Mouse (Mus musculus): Measurements from ENCODE around the gene Nup98.

The Nup98 gene

DNA sequence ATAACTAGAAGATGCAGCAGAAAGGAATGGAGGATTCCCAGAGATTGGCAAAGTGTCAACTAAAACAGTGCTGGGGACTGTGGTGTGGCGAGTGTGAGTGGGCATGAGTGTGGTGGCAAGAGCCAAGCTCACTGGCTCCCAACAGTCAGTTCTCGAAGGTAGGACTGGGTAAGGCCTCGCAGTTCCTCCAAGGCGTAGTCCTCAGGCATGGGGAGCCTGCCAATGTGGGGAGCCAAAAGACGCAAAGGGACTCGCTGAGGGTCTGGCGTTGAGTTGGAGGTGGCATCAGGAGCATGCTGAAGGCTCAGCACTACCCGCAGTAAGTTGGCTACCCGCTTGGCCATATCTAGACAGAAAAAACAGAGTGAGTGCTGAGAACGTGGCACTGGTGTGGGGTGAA, 89.7 kb downstream of the Nup98 start:
- DNase-seq (ENCODE audit: low read depth, low spot score) = no peak

DNA sequence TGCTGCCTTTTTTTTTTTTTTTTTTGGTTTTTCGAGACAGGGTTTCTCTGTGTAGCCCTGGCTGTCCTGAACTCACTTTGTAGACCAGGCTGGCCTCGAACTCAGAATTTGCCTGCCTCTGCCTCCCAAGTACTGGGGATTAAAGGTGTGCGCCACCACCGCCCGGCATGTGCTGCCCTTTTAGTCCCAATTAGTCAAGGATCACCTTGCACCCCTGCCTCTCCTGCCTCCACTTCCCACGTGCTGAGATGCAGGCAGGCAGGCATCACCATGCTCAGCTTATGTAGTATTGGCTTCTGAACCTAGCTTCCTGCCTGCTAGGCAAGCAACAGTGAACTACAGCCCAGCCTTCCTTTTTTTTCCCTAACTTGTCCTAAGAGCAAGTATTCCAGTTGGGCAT, 92.6 kb downstream of the Nup98 start:
- no peak for DNase-seq (ENCODE audit: low read depth, low spot score)

GRCm38 (mm10) chr7:102116579-102117331, 93.2 kb downstream of the Nup98 start, which contains the start of gene Chrna10:
TSS of gene Chrna10 (minus strand) at chr7:102116828.
- no peak for DNase-seq (ENCODE audit: low read depth, low spot score)

GRCm38 (mm10) chr7:102113151-102113729, 96.7 kb downstream of the Nup98 start:
- DNase-seq (ENCODE audit: low read depth, low spot score) = no peak

- DNase-seq (ENCODE audit: low read depth, low spot score) = no peak
Observed at GRCm38 (mm10) chr7:102109746-102110145, 100.2 kb downstream of the Nup98 start.

DNA sequence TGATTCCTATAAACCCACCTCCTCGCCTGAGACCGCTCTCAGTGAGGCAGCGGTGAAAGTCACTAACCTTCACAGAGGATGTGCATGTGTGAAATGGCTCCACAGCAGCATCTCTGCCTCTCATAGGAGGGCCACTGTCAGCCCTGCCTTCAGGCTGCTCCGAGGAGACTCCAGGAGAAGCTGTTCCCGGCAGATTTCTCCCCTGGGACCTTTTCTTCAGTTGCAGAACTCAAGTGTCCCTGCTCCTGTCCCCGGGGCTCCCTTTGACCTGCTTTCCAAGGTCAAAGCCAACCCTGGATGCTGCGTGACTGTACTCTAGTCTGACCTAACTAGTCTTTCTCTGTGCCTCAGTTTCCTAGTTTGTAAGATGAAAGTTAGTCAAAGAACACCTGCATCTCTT, 100.8 kb downstream of the Nup98 start, which contains the start of gene Art5:
TSS of gene Art5 (minus strand) at position 319 of the 400 bp plus-strand sequence.
- DNase-seq (ENCODE audit: low read depth, low spot score) = no peak

GRCm38 (mm10) chr7:102108206-102108605, 101.8 kb downstream of the Nup98 start:
- no peak for DNase-seq (ENCODE audit: low read depth, low spot score)

- no peak for DNase-seq (ENCODE audit: low read depth, low spot score)
Observed at GRCm38 (mm10) chr7:102106700-102107141, 103.3 kb downstream of the Nup98 start.

DNA sequence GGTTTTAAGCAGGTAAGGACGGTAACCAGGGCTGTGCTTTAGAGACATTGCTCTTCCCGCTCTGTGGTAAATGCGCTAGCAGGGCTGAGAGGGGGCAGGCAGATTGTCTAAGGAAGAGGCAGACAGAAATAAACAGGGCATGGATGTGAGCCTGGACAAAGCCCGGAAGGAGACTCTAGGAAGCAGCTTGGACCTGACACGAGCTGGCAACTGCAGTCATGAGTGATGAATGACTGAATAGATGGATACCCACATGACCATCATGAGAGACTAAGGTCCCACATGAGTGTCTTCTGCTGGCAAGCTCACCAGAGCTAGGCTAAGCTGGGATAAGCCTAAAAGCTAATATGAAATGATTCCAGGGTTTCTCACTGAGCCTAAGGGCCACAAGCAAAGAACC, 105.8 kb downstream of the Nup98 start:
- no peak for DNase-seq (ENCODE audit: low read depth, low spot score)

- no peak for DNase-seq (ENCODE audit: low read depth, low spot score)
Observed at GRCm38 (mm10) chr7:102103555-102103954, 106.4 kb downstream of the Nup98 start.

DNA sequence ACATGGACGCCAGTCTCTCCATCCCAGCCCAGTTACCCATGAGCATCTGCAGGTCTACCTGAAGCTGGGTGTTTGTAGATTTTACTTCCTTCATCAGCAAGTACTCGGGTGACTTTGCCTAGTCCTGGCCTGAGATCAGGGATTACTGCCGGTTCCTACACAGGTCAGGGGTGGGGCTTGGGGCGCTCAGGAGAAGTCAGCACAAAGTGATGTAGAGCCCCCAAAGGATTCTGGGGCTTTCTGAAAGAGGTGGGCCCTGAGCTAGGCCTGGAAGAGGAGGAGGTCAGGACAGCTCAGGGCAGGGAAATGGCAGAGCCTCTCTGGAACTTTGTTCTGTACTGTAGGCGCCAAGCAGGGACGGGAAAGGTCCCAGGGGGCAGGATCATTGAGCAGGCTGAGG, 107.3 kb downstream of the Nup98 start:
- DNase-seq (ENCODE audit: low read depth, low spot score) = no peak

- no peak for DNase-seq (ENCODE audit: low read depth, low spot score)
Observed at GRCm38 (mm10) chr7:102102241-102102640, 107.7 kb downstream of the Nup98 start.

- no peak for DNase-seq (ENCODE audit: low read depth, low spot score)
Observed at GRCm38 (mm10) chr7:102101487-102101886, 108.5 kb downstream of the Nup98 start, which contains the start of gene Art1. TSS of gene Art1 (plus strand) at chr7:102101743.

GRCm38 (mm10) chr7:102100868-102101267, 109.1 kb downstream of the Nup98 start:
- no peak for DNase-seq (ENCODE audit: low read depth, low spot score)

DNA sequence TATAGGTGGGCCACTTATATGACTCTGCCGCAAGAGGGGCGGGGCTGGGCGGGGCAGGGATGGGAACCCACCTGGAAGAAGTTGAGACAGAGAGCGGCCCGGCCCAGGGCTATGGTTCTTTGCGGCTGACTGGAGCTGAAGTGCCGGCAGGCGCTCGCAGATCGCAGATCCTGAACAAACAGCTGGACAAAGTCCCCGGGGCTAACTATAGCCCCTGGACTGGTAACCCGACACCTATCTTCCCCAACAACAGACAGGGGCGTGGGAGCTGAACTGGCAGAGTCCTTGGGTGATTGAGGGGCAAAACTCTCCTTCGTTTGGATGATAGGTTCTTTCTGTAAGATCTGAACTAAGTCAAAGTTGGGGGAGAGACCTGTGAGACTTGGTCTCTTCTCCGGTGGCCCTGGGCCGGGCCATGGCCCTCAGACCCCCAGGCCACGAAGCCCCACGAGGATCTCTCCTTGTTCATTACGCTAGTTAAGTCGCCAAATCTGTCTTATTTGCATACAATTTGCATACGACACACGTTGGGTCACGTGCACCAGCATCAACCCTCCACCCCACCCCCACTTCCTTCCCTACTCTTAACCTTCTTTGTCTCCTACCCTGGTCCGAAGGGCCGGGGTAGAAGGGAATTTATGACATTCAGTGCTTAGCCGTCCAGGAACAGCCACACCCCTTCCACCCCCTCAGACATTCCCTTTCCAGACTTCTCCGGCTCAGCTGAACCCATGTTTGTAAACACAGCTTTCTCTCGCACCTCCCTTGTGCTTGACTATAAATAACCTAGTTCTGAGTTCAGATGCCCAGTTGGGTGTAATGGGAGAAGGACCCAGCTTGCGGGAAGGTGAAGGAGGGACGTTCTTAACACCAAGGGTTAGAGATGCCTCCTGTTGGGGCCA, 110.0 kb downstream of the Nup98 start:
- no peak for DNase-seq (ENCODE audit: low read depth, low spot score)

- DNase-seq (ENCODE audit: low read depth, low spot score) = no peak
Observed at GRCm38 (mm10) chr7:102087336-102087735, 122.6 kb downstream of the Nup98 start.

GRCm38 (mm10) chr7:102084041-102084696, 125.8 kb downstream of the Nup98 start:
- DNase-seq (ENCODE audit: low read depth, low spot score) = no peak

DNA sequence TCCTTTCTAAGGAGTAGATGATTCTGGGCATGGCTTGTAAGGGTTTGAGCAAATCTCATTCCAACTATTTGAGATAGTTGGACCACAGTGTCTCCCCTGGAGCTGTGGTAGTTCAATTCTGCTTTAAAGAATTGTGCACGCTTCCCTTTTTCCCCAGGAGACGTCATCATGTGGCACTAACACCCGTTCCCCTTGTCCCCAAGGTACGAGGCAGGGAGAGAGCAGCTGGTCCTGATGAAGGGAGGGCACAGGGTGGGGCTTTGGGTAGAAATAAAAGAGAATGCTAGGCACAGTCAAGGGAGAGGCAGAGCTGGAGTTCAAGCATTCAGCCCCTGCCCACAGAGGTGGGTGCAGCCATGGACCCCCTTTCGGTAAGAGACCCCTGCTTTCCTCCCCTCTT, 127.2 kb downstream of the Nup98 start, which contains the start of gene Trpc2:
TSS of gene Trpc2 (plus strand) at position 301 of the 400 bp plus-strand sequence.
- no peak for DNase-seq (ENCODE audit: low read depth, low spot score)

- no peak for DNase-seq (ENCODE audit: low read depth, low spot score)
Observed at GRCm38 (mm10) chr7:102081784-102082183, 128.2 kb downstream of the Nup98 start.

- DNase-seq (ENCODE audit: low read depth, low spot score) = no peak
Observed at GRCm38 (mm10) chr7:102080311-102080710, 129.7 kb downstream of the Nup98 start.

DNA sequence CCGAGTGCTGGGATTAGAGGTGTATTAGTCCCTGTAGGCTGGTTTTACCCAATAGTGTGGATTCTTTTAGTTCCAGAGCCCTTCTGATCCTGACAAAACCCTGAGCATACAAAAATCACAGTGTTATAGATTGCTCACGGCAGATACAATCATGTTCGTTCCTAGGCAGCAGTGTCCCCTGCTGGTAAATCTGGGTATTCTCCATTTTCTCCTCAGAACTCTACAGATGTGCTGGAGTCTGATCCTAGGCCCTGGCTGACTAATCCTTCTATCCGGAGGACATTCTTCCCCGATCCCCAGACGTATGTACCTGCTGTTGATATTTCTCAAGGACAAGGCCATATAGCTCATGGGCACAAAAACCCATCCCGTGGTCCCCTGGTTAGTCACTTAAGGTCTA, 131.5 kb downstream of the Nup98 start:
- DNase-seq (ENCODE audit: low read depth, low spot score) = no peak

Measured in telencephalon, adult 2 months (tissue).